Mouse (Mus musculus): ENCODE measurements around the gene Slc37a4. TPM values are rescaled to one million over a fixed set of nuclear protein-coding genes. Genes with fewer than 3 reads are reported as not detected.
"Not testable (repeated sequence)": the region's sequence is repeated elsewhere in the genome, so short reads cannot be mapped to it uniquely, and the experiment has no call there.

Gene Slc37a4
- polyA plus RNA-seq, 1 experiment from 2014 or later = 62.9 TPM

DNA sequence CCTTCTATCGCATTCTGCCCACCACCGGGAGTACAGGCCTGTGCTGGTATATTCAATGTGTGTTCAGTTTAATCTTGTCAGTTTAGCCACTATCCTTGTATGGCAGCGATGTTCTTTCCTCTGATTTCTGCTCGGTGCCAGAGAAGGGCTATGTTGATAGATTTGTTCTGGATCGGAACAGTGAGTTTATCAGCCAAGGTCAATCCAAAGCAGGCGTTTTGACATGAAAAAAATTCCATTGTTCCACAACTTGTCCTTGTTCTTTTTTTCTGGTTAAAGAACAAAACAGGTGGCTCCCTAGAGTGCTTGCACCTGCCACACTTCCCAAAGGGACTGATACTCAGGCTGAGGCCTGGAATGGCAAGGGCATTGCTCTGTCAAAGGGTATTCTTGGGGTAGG, 20.5 kb upstream of the Slc37a4 start:
- peaks cover 28% of the 10 kb centered on the region for H3K4me1 ChIP-seq (replicated peaks)
- H3K36me3 ChIP-seq = peaks cover 5% of the 10 kb centered on the region
- no peaks in the 10 kb centered on the region for H3K9me3 ChIP-seq
- H3K4me2 ChIP-seq = no peak overlapping the region
- no peak for ATAC-seq (ENCODE audit: low read depth)
- H3K9ac ChIP-seq = no peak overlapping the region
- H3K27me3 ChIP-seq = no peaks in the 10 kb centered on the region
- no peak overlapping the region for H3K4me3 ChIP-seq
- 94% methylated on average over 6 of the region's 6 CpGs for WGBS
- H3K27ac ChIP-seq (replicated peaks) = no peak overlapping the region

DNA sequence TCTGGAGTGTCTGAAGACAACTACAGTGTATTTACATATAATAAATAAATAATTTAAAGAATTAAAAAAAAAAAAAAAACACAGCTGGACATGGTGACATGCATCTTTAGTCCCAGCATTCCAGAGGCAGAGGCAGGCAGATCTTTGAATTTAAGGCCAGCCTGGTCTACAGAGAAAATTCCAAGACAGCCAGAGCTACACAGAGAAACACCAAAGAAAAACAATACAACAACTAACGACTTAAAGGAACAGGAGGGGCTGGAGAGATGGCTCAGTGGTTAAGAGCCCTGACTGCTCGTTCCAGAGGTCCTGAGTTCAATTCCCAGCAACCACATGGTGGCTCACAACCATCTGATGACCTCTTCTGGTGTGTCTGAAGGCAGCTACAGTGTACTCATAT, 19.3 kb upstream of the Slc37a4 start:
- not testable (repeated sequence) for H3K9me3 ChIP-seq; H3K9ac ChIP-seq; H3K27ac ChIP-seq (replicated peaks); H3K4me2 ChIP-seq; ATAC-seq (ENCODE audit: low read depth); H3K27me3 ChIP-seq; H3K4me3 ChIP-seq
- 94% methylated on average over 2 of the region's 2 CpGs for WGBS
- H3K4me1 ChIP-seq (replicated peaks) = peaks cover 31% of the 10 kb centered on the region
- H3K36me3 ChIP-seq = peaks cover 17% of the 10 kb centered on the region

DNA sequence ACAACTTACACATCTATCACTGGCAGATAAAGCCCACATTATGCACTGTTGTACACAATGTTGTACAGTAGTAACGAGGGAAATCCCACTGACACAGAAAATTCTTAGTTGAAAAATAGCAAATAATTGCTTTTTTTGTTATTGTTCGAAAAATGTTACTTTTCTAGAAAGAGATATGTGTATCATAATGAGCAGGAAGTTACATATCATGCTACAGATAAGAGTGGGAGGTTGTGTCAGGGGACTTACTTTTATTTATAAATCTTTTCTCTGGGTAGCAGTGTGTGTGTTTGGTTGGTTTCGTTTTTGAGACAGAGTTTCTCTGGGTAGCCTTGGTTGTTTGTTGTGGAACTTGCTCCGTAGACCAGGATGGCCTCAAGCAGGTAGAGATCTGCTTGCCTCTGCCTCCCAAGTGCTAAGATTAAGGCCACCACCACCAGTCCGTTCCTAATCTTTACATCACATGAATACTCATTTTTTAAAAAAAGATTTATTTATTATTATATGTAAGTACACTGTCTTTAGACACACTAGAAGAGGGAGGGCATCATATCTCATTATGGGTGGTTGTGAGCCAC, 18.4 kb upstream of the Slc37a4 start:
- Histone ChIP-seq H3K4me2 (peak overlapping the region; percentile 77), H3K27me3 (no peaks in the 10 kb centered on the region), H3K27ac (replicated peaks) (peak overlapping the region; percentile 95), H3K9ac (peak overlapping the region; percentile 80), H3K4me3 (peak overlapping the region; percentile 85), H3K9me3 (no peaks in the 10 kb centered on the region), H3K36me3 (peaks cover 26% of the 10 kb centered on the region), H3K4me1 (replicated peaks) (peaks cover 31% of the 10 kb centered on the region)
- peak; percentile 16; the same call in 1 of the 2 replicates for ATAC-seq (ENCODE audit: low read depth)
- 88% methylated on average over 5 of the region's 5 CpGs for WGBS

DNA sequence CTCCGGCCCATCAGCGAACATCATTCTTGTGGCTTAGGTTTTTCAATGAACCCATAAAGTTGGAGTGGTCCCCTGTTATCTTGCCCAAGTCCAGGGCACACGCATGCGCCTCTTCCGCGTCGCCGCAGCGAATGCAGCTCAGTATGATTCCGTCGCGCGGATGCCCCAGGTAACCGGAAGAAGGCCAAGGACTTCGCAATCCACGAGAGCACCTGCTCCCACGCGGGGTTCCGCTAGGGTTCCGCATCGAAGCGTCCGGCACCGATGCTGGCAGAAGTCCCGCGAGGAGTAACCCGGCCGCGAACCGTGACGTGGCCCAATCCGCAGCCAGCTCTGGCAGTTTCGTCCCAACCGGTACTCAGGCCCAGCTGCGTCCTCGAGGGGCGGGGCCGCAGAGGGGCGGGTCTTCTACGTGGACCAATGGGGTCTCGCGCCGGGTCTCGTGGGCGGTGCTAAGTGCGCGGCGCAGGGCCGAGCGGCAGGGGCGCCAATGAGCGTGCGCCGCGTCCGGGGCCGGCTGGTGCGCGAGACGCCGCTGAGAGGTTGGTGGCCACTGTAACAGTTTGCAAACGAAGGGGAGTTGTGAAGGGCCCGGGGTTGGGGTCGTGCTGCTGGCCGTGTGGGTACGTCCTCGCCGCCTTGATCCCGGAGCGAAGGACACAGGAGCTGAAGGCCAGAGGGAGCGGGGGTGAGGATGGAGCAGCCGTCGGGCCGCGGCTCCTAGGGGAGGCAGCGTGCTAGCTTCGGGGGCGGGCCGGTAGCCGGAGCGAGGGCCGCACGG, 17.4 kb upstream of the Slc37a4 start, which contains the start of gene Hyou1:
Gene Hyou1, plus strand, starts transcription at position 437 of the 781 bp plus-strand sequence.
- Histone ChIP-seq H3K27me3 (no peaks in the 10 kb centered on the region), H3K36me3 (peaks cover 36% of the 10 kb centered on the region), H3K9me3 (no peaks in the 10 kb centered on the region), H3K9ac (peak within 1 kb of the TSS; percentile 97), H3K4me3 (peak within 1 kb of the TSS; percentile 85), H3K27ac (replicated peaks) (peak within 1 kb of the TSS; percentile 95), H3K4me2 (peak within 1 kb of the TSS; percentile 98), H3K4me1 (replicated peaks) (peaks cover 31% of the 10 kb centered on the region)
- peak; percentile 97 for ATAC-seq (ENCODE audit: low read depth)
- WGBS = under 1% methylated on average over 83 of the region's 83 CpGs

DNA sequence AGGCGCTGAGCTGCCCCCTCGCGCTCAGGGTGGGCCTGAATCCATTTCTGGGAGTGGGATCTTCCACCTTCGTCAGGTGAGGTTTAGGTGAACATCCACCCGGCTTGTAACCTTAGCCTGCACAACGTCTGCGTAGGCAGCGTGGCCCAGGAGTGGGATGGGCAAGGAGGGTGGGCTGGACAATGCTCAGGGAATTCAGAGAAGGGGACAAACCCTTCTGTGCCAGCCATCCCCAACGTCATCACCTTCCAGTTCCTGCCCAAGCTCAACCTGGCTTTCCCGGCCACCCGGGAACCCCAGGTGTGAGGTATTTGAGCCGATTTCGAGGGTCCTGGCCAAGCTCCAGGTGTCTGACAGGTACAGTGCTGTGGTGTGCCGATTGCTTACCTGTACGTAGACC, 16.8 kb upstream of the Slc37a4 start:
- peak overlapping the region; percentile 85 for H3K4me3 ChIP-seq
- 12% methylated on average over 15 of the region's 15 CpGs for WGBS
- H3K9ac ChIP-seq = peak overlapping the region; percentile 97
- peaks cover 42% of the 10 kb centered on the region for H3K36me3 ChIP-seq
- no peaks in the 10 kb centered on the region for H3K27me3 ChIP-seq
- H3K27ac ChIP-seq (replicated peaks) = peak overlapping the region; percentile 95
- peaks cover 31% of the 10 kb centered on the region for H3K4me1 ChIP-seq (replicated peaks)
- H3K9me3 ChIP-seq = no peaks in the 10 kb centered on the region
- peak; percentile 29 for ATAC-seq (ENCODE audit: low read depth)
- H3K4me2 ChIP-seq = peak overlapping the region; percentile 98

DNA sequence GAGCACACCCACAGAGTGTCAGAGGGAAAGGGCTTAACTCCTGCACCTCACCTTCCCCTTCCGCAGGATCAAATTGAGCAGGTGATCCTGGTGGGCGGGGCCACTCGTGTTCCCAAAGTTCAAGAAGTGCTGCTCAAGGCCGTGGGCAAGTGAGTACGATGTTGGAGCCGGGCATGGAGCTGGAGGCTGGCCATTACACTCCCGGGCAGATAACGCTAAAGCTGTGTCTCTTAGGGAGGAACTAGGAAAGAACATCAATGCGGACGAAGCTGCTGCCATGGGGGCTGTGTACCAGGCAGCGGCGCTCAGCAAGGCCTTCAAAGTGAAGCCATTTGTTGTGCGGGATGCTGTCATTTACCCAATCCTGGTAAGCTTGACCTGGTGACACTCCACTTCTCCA, 12.1 kb upstream of the Slc37a4 start:
- peaks cover 89% of the 10 kb centered on the region for H3K36me3 ChIP-seq
- H3K4me2 ChIP-seq = no peak overlapping the region
- no peak overlapping the region for H3K27ac ChIP-seq (replicated peaks)
- H3K4me1 ChIP-seq (replicated peaks) = peaks cover 17% of the 10 kb centered on the region
- ATAC-seq (ENCODE audit: low read depth) = no peak
- no peaks in the 10 kb centered on the region for H3K27me3 ChIP-seq
- no peak overlapping the region for H3K4me3 ChIP-seq
- WGBS = 95% methylated on average over 13 of the region's 13 CpGs
- H3K9ac ChIP-seq = no peak overlapping the region
- H3K9me3 ChIP-seq = no peaks in the 10 kb centered on the region

DNA sequence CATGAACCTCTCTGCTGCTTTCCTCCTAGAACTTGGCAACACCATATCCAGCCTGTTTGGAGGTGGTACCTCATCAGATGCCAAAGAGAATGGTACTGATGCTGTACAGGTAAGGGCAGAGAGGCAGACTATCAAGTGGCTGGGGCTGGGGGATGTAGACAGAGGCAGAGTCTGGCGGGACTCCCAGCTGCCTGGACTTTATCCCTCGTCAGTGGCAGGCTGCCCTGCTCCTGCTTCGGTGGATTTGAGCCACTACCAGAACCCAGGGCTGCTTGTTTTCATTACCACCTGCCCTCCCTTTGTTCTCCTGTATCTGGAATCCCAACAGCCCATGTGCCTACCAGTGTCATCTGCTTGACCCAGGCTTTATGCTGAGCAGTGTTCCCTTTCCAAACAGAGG, 9.4 kb upstream of the Slc37a4 start:
- H3K9ac ChIP-seq = no peak overlapping the region
- no peak overlapping the region for H3K4me2 ChIP-seq
- H3K27me3 ChIP-seq = no peaks in the 10 kb centered on the region
- 92% methylated on average over 3 of the region's 3 CpGs for WGBS
- H3K4me3 ChIP-seq = no peak overlapping the region
- no peak for ATAC-seq (ENCODE audit: low read depth)
- H3K27ac ChIP-seq (replicated peaks) = no peak overlapping the region
- peaks cover 96% of the 10 kb centered on the region for H3K36me3 ChIP-seq
- no peaks in the 10 kb centered on the region for H3K4me1 ChIP-seq (replicated peaks)
- H3K9me3 ChIP-seq = no peaks in the 10 kb centered on the region

DNA sequence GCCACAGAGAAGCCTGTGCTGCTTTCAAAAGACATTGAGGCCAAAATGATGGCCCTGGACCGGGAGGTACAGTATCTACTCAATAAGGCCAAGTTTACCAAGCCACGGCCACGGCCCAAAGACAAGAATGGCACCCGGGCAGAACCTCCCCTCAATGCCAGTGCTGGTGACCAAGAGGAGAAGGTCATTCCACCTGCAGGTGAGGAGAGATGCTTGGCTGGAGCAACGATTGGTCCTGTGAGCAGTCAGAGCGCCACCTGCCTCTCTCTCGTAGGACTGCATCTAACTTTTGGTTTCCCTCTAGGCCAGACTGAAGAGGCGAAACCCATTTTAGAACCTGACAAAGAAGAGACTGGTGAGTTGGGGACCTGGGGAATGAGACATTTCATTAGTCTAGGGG, 7.4 kb upstream of the Slc37a4 start:
- Histone ChIP-seq H3K9me3 (no peaks in the 10 kb centered on the region), H3K27me3 (no peaks in the 10 kb centered on the region), H3K9ac (no peak overlapping the region), H3K4me2 (no peak overlapping the region), H3K27ac (replicated peaks) (no peak overlapping the region), H3K4me3 (no peak overlapping the region), H3K36me3 (peaks cover 85% of the 10 kb centered on the region), H3K4me1 (replicated peaks) (no peaks in the 10 kb centered on the region)
- whole genome bisulfite sequencing = 61% methylated on average over 8 of the region's 8 CpGs
- no peak for ATAC-seq (ENCODE audit: low read depth)

DNA sequence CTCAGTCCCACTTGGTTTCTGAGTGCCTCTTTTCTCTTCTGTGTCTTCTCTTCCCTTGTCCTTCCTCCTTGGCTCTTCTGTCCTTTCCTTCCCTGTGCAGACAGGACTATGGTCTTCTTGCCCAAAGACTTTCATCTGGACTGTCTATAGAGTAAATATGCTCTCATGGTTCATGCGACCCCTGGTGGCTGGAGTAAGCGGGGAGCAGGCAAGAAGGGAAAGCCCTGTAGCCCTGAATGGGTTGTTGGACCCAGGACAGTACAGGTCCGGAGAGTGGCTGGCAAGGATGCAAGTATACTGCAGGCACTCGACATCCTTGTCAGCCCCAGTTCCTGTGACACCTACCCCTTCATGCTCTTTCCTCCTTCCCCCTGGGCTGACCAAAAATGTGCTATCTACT, 5.2 kb upstream of the Slc37a4 start:
- peak; percentile 33; the same call in 1 of the 2 replicates for ATAC-seq (ENCODE audit: low read depth)
- H3K27me3 ChIP-seq = no peaks in the 10 kb centered on the region

DNA sequence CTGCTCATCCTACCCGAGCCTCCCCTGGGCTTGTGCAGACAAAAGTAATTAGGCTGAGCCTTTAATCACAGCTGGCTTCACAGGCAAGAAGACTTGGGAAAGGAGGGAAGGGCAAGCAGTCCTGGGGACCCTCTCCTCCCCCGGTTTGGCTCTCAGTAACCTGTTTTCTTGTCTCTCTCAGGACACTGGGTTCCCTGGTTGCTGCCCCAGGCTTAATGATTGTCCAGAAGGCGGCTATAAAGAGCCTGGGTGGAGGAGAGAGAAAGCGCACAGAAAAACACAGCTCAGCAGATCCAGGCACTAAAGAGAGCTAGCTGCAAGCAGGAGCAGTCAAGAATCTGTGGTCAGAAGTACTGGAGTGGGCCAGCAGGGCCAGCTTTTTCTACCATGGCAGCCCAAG, 1.4 kb downstream of the Slc37a4 start:
- Histone ChIP-seq H3K9ac (peak overlapping the region; percentile 89), H3K36me3 (peaks cover 40% of the 10 kb centered on the region), H3K4me1 (replicated peaks) (peaks cover 41% of the 10 kb centered on the region), H3K4me3 (peak overlapping the region; percentile 81), H3K9me3 (no peaks in the 10 kb centered on the region), H3K27ac (replicated peaks) (peak overlapping the region; percentile 97), H3K27me3 (no peaks in the 10 kb centered on the region), H3K4me2 (peak overlapping the region; percentile 94)
- ATAC-seq (ENCODE audit: low read depth) = no peak
- 2% methylated on average over 4 of the region's 4 CpGs for WGBS

More for the DNA sequence above, 5.2 kb upstream of the Slc37a4 start:
- no peak overlapping the region for H3K4me2 ChIP-seq
- 39% methylated on average over 4 of the region's 4 CpGs for WGBS
- H3K36me3 ChIP-seq = peaks cover 63% of the 10 kb centered on the region
- peaks cover 5% of the 10 kb centered on the region; the same call in 1 of the 2 replicates for H3K4me1 ChIP-seq (replicated peaks)
- no peak overlapping the region for H3K4me3 ChIP-seq
- no peak overlapping the region for H3K27ac ChIP-seq (replicated peaks)
- H3K9me3 ChIP-seq = no peaks in the 10 kb centered on the region
- H3K9ac ChIP-seq = no peak overlapping the region

DNA sequence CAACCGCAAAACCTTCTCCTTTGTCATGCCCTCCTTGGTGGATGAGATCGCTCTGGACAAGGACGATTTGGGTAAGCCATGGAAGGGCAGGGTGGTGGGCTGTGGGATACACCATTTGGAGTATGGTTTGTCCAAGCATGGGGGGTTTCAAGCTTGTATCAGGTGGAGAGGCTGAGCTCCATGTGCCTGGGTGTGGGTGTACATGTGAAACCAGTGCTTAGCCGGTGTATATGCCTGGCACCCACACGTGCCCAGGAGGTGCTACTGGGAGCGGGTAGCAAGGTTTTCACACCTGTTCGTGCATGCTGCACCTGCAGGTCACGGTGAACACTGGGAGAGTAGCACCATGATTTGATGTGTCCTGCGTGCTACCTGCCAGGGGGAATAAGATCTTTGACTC, 1.9 kb downstream of the Slc37a4 start:
- H3K36me3 ChIP-seq = peaks cover 44% of the 10 kb centered on the region
- 77% methylated on average over 9 of the region's 9 CpGs for WGBS

DNA sequence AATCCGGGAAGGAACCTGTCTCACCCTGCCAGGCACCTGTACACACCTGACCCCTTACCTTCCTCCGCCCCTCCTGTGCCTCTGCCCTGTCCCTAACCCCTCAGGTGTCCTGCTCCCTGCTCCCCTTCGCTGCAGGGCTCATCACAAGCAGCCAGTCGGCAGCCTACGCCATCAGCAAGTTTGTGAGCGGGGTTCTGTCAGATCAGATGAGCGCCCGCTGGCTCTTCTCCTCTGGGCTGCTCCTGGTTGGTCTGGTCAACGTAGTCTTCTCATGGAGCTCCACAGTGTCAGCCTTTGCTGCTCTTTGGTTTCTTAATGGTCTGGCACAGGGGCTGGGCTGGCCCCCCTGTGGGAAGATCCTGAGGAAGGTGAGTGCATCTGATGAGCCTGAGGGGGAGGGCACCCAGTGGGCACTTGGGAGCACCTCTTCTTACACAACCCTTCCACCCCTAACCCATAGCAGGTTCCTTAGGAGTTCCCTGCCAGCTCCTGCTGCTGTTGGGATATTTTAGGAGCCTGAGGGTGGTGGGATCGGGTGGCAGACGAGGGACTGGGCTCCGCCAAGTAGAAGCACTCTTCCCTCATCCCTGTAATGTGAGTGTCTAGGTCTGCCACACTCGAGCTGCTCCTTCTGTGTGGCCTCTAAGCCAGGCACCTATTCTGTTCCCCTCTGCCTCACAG, 2.6 kb downstream of the Slc37a4 start:
- WGBS = 86% methylated on average over 13 of the region's 13 CpGs
- no peaks in the 10 kb centered on the region for H3K27me3 ChIP-seq
- peaks cover 51% of the 10 kb centered on the region for H3K36me3 ChIP-seq
- H3K9ac ChIP-seq = peak overlapping the region; percentile 89
- 0 out of 2 replicates have a peak overlapping the region, but pooled peaks have one; percentile 97 for H3K27ac ChIP-seq (replicated peaks)
- H3K4me3 ChIP-seq = peak overlapping the region; percentile 81
- H3K4me2 ChIP-seq = peak overlapping the region; percentile 94
- H3K9me3 ChIP-seq = no peaks in the 10 kb centered on the region
- peaks cover 46% of the 10 kb centered on the region for H3K4me1 ChIP-seq (replicated peaks)
- ATAC-seq (ENCODE audit: low read depth) = no peak

More for the DNA sequence above, 1.9 kb downstream of the Slc37a4 start:
- Histone ChIP-seq H3K9ac (peak overlapping the region; percentile 89), H3K4me3 (peak overlapping the region; percentile 81), H3K27ac (replicated peaks) (peak overlapping the region; percentile 97), H3K4me1 (replicated peaks) (peaks cover 43% of the 10 kb centered on the region), H3K9me3 (no peaks in the 10 kb centered on the region), H3K27me3 (no peaks in the 10 kb centered on the region), H3K4me2 (peak overlapping the region; percentile 94)
- no peak for ATAC-seq (ENCODE audit: low read depth)

Measured in neural tube, embryonic 13.5 days (tissue).